In the genomic region with DNA sequence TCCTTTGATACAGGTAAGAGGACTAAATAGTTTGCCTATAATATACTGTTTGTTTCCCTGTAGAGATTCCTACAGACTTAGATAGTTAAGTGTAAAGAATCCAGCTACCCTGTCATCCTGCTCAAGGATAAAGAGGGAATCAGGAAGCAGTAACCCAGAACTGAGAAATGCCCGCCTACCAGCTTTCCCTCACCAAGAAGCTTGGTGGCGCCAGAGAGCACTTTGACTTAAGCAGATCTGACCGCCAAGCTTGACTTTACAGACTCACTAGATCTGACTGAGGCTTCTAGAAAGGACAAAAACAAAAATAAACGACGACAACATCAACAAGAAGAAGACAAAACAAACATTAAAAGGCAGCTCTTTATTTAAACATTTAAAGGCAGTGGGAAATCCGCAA, we compare ENCODE assay signal across 8 mouse cellular contexts. TPM values are rescaled to one million over a fixed set of nuclear protein-coding genes. Genes with fewer than 3 reads are reported as not detected.
DNase-seq lines count a peak whose midpoint lies in the region; ATAC-seq and TF ChIP-seq lines count a peak whose summit lies in the region.

No protein-coding gene starts in this region.

- peak; percentile 92 for DNase-seq in ES-CJ7 (ENCODE audit: low read depth, low spot score)
- peak; percentile 67 for DNase-seq in adrenal gland, postnatal 25 days
- peak; percentile 95 for DNase-seq in embryonic facial prominence, embryonic 14.5 days (ENCODE audit: low spot score)
- peak; percentile 80 to 85 for DNase-seq in heart, postnatal 10 days
- peak; percentile 87 to 89 for DNase-seq in kidney, postnatal 4 days
- peak; percentile 92 for DNase-seq in lung, embryonic 14.5 days
- peak; percentile 72 to 82 for DNase-seq in right cerebral cortex, postnatal 10 days (ENCODE audit: low spot score in 2 of 2)

- no peak overlapping the region; the same call in 1 of the 2 replicates for H3K27ac ChIP-seq in embryonic facial prominence, embryonic 14.5 days (replicated peaks; ENCODE audit: low read depth, low read length)
- H3K27ac ChIP-seq in lung, embryonic 14.5 days (ENCODE audit: low read depth), result no peak overlapping the region

- H3K9me3 ChIP-seq in embryonic facial prominence, embryonic 14.5 days (ENCODE audit: control insufficient read depth, low read length), result no peaks in the 10 kb centered on the region
- H3K9me3 ChIP-seq in lung, embryonic 14.5 days (ENCODE audit: low read depth, low read length), result no peaks in the 10 kb centered on the region

- H3K4me3 ChIP-seq in embryonic facial prominence, embryonic 14.5 days (ENCODE audit: low read depth, low read length), result peak overlapping the region; percentile 21
- no peak overlapping the region for H3K4me3 ChIP-seq in lung, embryonic 14.5 days (ENCODE audit: low read depth, low read length)

- 4% methylated on average over 6 of the region's 6 CpGs for WGBS in embryonic facial prominence, embryonic 14.5 days
- WGBS in lung, embryonic 14.5 days, result 5% methylated on average over 6 of the region's 6 CpGs

- intact Hi-C loops in heart, postnatal 10 days (cut with DNase I), result loop anchor here (5.0 to 10.0 kb wide), 4 partner anchors 130 to 567 kb away; no protein-coding TSS in a partner anchor

- H3K9ac ChIP-seq in embryonic facial prominence, embryonic 14.5 days (ENCODE audit: low read depth, low read length), result no peak overlapping the region
- H3K9ac ChIP-seq in lung, embryonic 14.5 days, result no peak overlapping the region

- H3K4me2 ChIP-seq in embryonic facial prominence, embryonic 14.5 days (ENCODE audit: low read depth, low read length), result peak overlapping the region; percentile 52
- no peak overlapping the region for H3K4me2 ChIP-seq in lung, embryonic 14.5 days

- ATAC-seq in embryonic facial prominence, embryonic 14.5 days (ENCODE audit: low read depth), result no peak
- ATAC-seq in lung, embryonic 14.5 days (ENCODE audit: insufficient read depth), result no peak
- ATAC-seq in CD4-positive, CD25-positive, alpha-beta regulatory T cell, adult 4 months, result no peak

- peak; percentile 77 for TF ChIP-seq CTCF in lung, embryonic 14.5 days (IDR thresholded peaks at IDR 0.05; ENCODE audit: low read depth)

- 0 out of 2 replicates have a peak, but pooled peaks cover 5% of the 10 kb centered on the region for H3K36me3 ChIP-seq in embryonic facial prominence, embryonic 14.5 days (ENCODE audit: control insufficient read depth, insufficient read depth, low read length)
- H3K36me3 ChIP-seq in lung, embryonic 14.5 days (ENCODE audit: insufficient read depth), result no peaks in the 10 kb centered on the region

- peaks cover 3% of the 10 kb centered on the region; the same call in 1 of the 2 replicates for H3K4me1 ChIP-seq in embryonic facial prominence, embryonic 14.5 days (ENCODE audit: control insufficient read depth, insufficient read depth, low read length)
- no peaks in the 10 kb centered on the region for H3K4me1 ChIP-seq in lung, embryonic 14.5 days (ENCODE audit: insufficient read depth)

- H3K27me3 ChIP-seq in embryonic facial prominence, embryonic 14.5 days (replicated peaks; ENCODE audit: control insufficient read depth, insufficient read depth, low read length), result no peaks in the 10 kb centered on the region
- H3K27me3 ChIP-seq in lung, embryonic 14.5 days (ENCODE audit: insufficient read depth, low read length), result peaks cover 13% of the 10 kb centered on the region; the same call in 1 of the 2 replicates

RNA-seq across cellular contexts. Expression of a gene that starts 56.5 kb away (rescaled TPM):
- 24.1 and 26.4 TPM in 2 replicates for total RNA-seq in adrenal gland, postnatal 25 days (2021)
- polyA plus RNA-seq in embryonic facial prominence, embryonic 14.5 days (2014; fragmentation: Nextera tagmentation; extraction: Ambion mirVana), result 51.6 and 58.8 TPM in 2 replicates
- 10 to 100 TPM; 10.5 to 11.1 TPM for total RNA-seq in heart, postnatal 10 days (2021)
- polyA plus RNA-seq in lung, embryonic 14.5 days (2014; fragmentation: Nextera tagmentation; extraction: Ambion mirVana), result 4.2 and 5.5 TPM in 2 replicates
- polyA plus RNA-seq in CD4-positive, CD25-positive, alpha-beta regulatory T cell, adult 4 months (2017; shearing (Covaris generic)), result not detected
